In the genomic region with DNA sequence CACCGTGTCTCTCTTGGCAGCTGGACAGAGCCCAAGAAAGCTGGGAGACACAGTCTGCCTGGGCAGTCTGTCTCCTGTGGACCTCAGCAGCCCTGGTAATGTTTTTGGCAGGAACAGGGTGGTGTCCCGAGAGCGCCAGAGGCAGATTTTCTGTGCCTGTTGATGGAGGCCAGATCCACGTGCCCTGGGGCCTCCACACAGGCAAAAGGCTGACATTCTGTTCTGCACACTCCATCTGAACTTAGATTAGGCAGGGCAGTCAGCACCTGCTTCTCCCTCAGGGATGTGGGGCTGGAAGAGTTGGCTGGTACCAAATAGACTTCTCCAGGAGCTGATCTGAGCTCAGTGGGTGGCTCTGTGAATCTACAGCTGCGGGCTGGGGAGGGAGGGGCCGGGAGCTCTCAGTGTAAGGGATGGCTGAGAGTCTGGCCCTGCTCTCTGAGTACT, we compare ENCODE assay signal across 8 mouse cellular contexts.
DNase-seq lines count a peak whose midpoint lies in the region; ATAC-seq lines count a peak whose summit lies in the region.

No protein-coding gene starts in this region.

- WGBS in forebrain, embryonic 13.5 days: 21% methylated on average over 6 of the region's 6 CpGs
- 49% methylated on average over 6 of the region's 6 CpGs for WGBS in forebrain, embryonic 11.5 days
- WGBS in liver, embryonic 11.5 days: 58% methylated on average over 6 of the region's 6 CpGs

- no peak overlapping the region for H3K4me3 ChIP-seq in forebrain, embryonic 13.5 days
- H3K4me3 ChIP-seq in forebrain, embryonic 11.5 days (ENCODE audit: low read depth, low read length): no peak overlapping the region
- no peak overlapping the region for H3K4me3 ChIP-seq in liver, embryonic 11.5 days (ENCODE audit: low read depth, low read length)

- no peak for DNase-seq in forebrain, embryonic 11.5 days (ENCODE audit: low spot score)
- DNase-seq in ovary, adult 18-20 months (ENCODE audit: low spot score): peak; percentile 19
- no peak for DNase-seq in ovary, postnatal 10 days (ENCODE audit: low spot score)
- peak; percentile 30 to 51 for DNase-seq in gastrocnemius, adult 8-10 months (ENCODE audit: low spot score in 2 of 2)
- peak; percentile 20 for DNase-seq in layer of hippocampus, adult 9-11 months
- no peak for DNase-seq in liver, embryonic 11.5 days (ENCODE audit: low spot score)
- DNase-seq in natural killer cell, adult 2 months (ENCODE audit: low spot score in 2 of 2): no peak

- no peaks in the 10 kb centered on the region for H3K9me3 ChIP-seq in forebrain, embryonic 13.5 days (replicated peaks)
- no peaks in the 10 kb centered on the region for H3K9me3 ChIP-seq in forebrain, embryonic 11.5 days (ENCODE audit: control insufficient read depth, low read length)
- H3K9me3 ChIP-seq in liver, embryonic 11.5 days (ENCODE audit: control insufficient read depth, low read length): no peaks in the 10 kb centered on the region

- H3K27me3 ChIP-seq in forebrain, embryonic 13.5 days: peaks cover 33% of the 10 kb centered on the region
- H3K27me3 ChIP-seq in forebrain, embryonic 11.5 days (ENCODE audit: control insufficient read depth, insufficient read depth, low read length): peaks cover 16% of the 10 kb centered on the region
- H3K27me3 ChIP-seq in liver, embryonic 11.5 days (replicated peaks; ENCODE audit: control insufficient read depth, insufficient read depth, low read length): no peaks in the 10 kb centered on the region

- peak overlapping the region; percentile 4; the same call in 1 of the 2 replicates for H3K27ac ChIP-seq in forebrain, embryonic 13.5 days
- H3K27ac ChIP-seq in forebrain, embryonic 11.5 days (ENCODE audit: low read depth, low read length): no peak overlapping the region
- H3K27ac ChIP-seq in liver, embryonic 11.5 days (ENCODE audit: low read depth, low read length): no peak overlapping the region

- H3K9ac ChIP-seq in forebrain, embryonic 13.5 days: no peak overlapping the region
- no peak overlapping the region for H3K9ac ChIP-seq in forebrain, embryonic 11.5 days (ENCODE audit: low read length)
- H3K9ac ChIP-seq in liver, embryonic 11.5 days (ENCODE audit: low read depth, low read length): no peak overlapping the region

- H3K4me2 ChIP-seq in forebrain, embryonic 13.5 days: no peak overlapping the region
- H3K4me2 ChIP-seq in forebrain, embryonic 11.5 days (ENCODE audit: low read depth, low read length, severe bottlenecking): no peak overlapping the region
- H3K4me2 ChIP-seq in liver, embryonic 11.5 days: no peak overlapping the region

- no peaks in the 10 kb centered on the region for H3K36me3 ChIP-seq in forebrain, embryonic 13.5 days (ENCODE audit: poor library complexity, severe bottlenecking)
- no peaks in the 10 kb centered on the region for H3K36me3 ChIP-seq in forebrain, embryonic 11.5 days (ENCODE audit: control insufficient read depth, insufficient read depth, low read length)
- H3K36me3 ChIP-seq in liver, embryonic 11.5 days (ENCODE audit: control insufficient read depth, insufficient read depth, low read length): no peaks in the 10 kb centered on the region

- peaks cover 40% of the 10 kb centered on the region for H3K4me1 ChIP-seq in forebrain, embryonic 13.5 days
- 0 out of 2 replicates have a peak, but pooled peaks cover 3% of the 10 kb centered on the region for H3K4me1 ChIP-seq in forebrain, embryonic 11.5 days (replicated peaks; ENCODE audit: control insufficient read depth, insufficient read depth, low read length)
- H3K4me1 ChIP-seq in liver, embryonic 11.5 days (replicated peaks; ENCODE audit: control insufficient read depth, insufficient read depth, low read length): 0 out of 2 replicates have a peak, but pooled peaks cover 3% of the 10 kb centered on the region

- peak; percentile 85 for ATAC-seq in forebrain, embryonic 13.5 days
- no peak for ATAC-seq in forebrain, embryonic 11.5 days (replicated peaks; ENCODE audit: low FRiP score)
- ATAC-seq in liver, embryonic 11.5 days (replicated peaks; ENCODE audit: low FRiP score): no peak

Comparison
In these comparisons a context has a peak if more than half of its experiments do, and no peak if none do; other contexts are left out.
1. DNase-seq: peak in ovary, adult 18-20 months (single experiment), gastrocnemius, adult 8-10 months (2 of 2) and layer of hippocampus, adult 9-11 months (single experiment); none in forebrain, embryonic 11.5 days (single experiment), ovary, postnatal 10 days (single experiment), liver, embryonic 11.5 days (single experiment) and natural killer cell, adult 2 months (0 of 2).